Mouse (Mus musculus): ENCODE measurements around the gene Mical2.

The Mical2 gene

DNA sequence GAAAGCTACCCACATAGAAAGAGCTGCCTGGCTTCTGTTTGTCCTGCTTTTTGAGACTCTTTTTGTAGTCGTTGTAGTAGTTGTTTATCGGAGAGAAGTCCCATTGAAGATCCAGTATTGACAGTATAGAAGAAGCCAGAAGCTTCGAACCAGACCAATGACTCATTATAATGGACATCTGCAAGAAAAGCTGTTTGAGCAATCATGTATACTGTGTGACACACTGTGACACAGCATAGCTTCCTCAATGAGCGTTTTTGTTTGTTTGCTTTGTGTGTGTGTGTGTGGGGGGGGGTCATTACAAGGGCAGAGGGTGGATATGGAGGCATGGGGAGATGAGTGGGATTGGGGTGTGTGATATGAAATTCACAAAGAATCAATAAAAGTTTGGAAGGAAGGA, 53.0 kb downstream of the Mical2 start:
- DNase-seq (ENCODE audit: low spot score) = no peak

DNA sequence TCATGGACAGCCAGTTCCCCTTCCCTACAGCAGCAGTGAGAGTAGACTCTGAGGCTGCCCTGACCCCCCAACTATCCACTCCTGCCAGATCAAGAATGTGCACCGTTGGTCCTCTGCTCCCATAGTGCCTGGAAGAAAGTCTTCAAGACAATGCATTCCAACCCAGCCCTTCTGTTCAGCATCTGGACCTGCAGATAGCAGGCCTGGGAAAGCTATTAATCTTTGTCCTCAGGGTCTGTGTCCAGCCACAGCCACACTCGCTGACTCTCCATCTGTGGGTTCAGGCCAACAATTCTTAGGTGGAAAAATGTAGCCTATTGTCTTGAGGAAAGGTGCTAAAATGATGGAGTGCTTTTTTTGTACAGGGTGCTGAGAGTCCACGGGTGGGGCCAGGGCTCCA, 54.8 kb downstream of the Mical2 start:
- no peak for DNase-seq (ENCODE audit: low spot score)

DNA sequence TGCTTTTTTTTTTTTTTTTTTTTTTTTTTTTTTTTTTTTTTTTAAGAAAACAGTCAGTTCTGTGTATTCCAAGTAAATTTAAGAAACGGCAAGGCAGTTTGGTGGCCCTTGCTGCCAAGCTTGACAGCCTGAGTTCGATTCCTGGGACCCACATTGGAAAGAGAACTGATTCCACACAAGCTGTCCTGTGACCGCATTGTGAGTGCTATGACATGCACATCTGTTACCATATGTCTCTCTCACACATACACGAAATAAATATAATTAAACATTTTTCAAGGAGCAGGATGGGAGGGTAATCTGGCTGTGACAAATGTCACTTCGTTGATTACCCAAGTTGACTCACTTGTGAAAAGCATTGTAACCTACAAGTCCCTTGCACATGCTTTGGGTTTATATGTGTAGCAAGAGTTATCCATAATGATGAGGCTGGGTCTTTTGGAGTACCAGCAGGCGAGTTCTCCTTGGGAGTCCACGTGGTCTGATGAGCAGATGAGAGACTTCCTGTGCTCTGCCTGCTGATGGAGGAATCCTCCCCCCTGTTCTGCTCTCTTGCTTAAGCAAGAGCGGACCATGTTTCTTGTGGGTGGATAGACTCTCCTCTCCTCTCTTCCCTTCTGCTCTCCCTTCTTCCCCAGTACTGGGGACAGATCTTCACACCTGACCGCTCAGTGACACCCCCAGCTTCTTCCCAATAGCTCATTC, 58.1 kb downstream of the Mical2 start:
- DNase-seq (ENCODE audit: low spot score) = no peak

DNA sequence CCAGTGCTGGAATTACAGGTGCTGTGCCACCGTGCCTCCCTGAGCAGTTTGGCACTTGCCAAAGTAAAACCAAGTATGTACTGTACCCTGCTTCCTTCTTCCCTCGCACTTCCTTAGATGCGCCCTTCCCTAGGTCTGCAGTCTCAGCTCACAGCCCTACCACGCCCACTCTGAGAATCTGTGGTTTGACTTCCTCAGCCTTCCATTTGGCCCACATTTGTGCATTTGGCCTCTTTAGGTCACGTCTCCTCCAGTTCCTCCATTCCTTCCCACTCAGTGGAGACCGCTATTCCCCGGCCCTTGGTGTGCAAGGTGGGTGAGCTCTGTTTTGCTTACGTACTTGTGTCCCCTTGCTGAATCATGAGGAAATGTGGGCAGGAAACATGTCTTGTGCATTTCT, 59.9 kb downstream of the Mical2 start:
- DNase-seq (ENCODE audit: low spot score) = no peak

DNA sequence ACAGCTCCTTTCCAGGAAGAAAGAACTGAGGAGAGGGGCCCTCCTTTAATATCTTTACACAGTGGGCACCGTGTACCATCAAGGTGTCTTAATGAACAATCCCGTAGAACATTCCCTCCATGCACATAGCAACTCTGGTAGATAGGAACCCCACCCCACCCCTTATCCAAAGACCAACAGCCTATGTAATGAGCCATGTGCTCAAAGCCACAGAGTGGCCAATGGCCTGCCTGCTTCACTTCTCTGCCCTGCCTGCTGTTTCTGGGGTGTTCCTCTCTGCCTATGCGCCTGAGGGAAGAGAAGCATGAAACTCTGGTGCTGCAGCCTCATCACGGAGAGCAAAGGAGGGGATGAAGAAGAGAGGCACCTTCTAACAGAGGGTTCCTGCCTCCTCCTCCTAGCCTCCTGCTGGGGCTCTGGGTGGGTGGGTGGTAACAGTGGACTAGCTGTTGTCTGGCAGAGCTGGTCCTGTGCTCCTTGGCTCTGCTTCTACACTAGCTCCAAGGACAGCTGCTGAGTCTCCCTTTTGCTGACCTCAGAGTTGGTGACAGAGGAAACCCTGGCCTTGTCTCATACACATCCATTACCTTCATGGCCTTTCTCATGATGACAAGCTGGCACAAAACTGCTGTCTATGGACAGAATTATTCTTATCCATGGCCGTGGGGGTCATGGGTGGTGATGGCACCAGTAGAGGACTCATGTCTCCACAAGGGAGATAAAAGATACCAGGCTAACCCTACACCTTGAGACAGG, 62.9 kb downstream of the Mical2 start:
- no peak for DNase-seq (ENCODE audit: low spot score)

DNA sequence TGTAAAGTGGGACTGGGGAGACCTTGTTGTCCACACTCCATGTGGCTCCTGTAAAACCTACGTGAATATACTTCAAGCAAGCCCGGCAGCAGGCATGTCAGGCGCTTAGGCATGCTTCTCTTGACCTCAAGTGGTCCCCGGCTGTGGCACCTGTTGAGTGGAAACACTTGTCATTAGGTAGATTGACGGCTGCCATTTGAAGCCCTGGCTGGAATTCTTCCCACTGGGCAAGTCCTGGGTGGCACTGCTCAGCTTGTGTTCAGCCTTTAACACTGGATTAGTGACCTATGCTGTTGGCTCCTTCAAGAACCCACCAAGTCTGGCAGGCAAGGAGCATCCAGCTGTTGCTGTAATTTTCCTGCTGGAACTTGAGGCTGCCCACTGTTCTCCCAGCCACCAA, 63.9 kb downstream of the Mical2 start:
- no peak for DNase-seq (ENCODE audit: low spot score)

DNA sequence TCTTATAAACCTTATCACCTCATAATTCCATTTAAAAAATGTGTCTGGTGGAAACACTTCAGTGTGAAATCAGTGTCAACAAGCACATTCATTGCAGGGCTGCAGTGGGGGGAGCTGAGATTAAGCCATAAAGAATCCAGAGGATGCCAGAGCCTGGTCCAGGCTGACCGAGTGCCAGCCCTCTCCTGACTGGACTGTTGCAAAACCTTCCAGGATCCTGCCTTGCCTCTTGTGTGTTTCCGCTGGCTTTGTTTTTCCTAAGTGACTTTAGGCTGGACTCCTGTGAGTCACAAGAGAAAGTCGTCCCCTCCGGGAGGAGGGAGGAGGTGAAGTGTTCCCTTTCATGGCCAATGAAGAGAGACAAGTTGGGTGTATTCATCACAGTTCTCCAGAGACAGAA, 64.3 kb downstream of the Mical2 start:
- DNase-seq (ENCODE audit: low spot score) = no peak

DNA sequence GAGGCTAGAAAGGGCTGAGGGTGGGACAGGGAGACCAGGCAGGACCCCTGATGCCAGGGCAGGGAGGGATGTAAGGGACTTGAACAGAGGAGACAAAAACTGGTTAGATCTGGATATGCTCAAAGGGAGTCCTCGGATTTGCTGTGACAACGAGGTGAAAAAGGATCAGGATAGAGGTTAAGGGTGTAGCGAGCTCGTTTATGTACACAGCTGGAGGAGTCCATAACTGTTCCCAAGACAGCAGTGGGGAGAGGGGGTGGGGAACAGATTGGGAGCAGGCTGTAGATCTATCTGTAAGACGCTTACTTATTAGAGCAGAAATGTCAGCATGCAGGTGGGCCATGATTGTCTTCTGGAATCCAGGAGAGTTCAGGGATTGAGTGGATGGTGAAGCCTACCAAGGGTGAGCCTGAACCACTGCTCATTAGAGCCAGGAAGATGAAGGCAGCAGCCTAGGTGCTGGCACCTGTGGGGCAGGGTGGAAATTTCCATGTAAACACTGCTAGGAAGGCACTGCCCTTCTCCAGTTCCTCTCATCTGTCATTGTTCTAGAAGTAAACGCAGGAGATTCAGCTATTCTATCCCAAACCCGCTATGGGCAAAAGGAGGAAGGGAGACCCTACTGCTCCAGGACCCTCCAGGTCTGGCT, 67.9 kb downstream of the Mical2 start:
- no peak for DNase-seq (ENCODE audit: low spot score)

DNA sequence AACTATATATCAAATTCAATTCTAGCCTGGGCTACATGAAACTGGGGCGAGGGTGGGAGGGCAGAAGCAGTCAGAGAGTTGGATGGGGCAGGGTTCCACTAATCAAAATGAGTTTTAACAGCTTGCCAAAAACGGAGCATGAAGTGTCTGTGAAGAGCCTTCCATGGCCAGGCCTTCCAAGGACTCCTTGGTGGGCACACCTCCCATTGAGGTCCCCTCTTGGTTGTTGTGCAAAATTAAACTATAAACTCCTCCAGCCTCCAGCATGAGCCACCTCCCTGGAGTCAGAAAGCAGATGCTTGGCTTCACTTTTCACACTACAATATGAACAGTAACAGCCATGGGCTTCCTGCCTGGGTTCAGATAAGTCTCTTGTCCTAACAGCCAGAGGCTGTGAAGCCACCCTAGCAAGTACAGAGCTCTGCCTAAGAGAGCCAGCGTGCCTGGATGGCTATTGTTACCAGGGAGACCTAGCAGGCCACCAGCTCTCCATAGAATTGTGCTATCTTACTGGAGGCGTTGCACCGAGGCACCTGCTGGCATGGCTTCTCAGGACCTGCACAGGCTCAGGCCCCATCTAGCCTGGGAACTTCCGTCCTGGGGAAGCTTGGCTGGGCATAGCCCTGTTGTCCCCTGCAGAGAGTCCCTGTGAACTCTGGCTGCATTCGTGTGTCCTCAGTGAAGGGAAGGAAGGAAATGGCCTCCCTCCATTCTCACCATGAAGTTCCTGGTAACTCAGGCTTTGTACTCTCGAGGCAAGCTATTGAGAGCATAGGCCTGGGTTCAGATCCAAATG, 70.0 kb downstream of the Mical2 start:
- DNase-seq (ENCODE audit: low spot score) = no peak

DNA sequence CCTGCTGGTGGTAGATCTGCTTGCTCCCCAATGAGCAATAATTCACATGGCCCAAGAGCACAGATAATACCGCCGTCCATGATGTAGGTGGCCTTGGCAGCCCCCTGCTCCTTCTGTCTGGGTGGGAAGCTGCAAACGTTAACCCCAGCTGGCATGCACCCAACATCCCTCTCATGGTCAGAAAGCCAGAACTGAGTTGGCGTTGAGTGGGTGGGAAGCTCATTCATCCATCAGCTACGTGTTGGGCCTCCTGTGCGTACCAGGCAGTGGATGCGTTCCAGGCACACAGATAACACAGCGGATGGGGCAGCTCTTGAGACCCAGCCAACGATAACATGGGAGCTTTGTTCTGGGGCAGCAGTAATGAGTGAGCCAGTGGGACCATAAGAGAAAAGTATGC, 72.4 kb downstream of the Mical2 start:
- DNase-seq (ENCODE audit: low spot score) = no peak

DNA sequence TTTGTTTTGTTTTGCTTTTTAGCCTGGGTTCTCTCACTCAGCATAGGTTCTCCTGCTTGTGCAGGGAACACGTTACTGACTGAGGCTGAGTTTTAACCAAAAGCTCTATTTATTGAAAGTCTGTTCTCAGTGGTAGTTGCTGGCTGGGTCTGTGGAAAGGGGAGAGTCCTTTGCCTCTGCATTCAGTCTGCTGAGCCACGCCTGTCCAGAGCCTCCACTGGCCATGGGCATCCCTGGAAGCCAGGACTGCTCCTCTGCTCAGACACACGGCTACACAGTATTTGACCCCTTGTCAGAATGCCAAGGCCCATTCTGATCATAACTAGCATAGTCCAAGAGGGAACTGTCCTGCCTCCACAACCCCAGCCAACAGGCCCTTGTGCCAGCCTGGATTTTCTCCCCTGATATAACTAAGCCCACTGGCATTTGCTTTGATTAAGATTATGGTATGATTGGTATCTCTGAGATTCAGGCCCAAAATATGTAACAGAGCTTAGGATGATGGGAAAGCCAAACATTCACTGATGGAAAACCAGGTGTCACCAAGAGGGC, 73.3 kb downstream of the Mical2 start:
- DNase-seq (ENCODE audit: low spot score) = no peak

DNA sequence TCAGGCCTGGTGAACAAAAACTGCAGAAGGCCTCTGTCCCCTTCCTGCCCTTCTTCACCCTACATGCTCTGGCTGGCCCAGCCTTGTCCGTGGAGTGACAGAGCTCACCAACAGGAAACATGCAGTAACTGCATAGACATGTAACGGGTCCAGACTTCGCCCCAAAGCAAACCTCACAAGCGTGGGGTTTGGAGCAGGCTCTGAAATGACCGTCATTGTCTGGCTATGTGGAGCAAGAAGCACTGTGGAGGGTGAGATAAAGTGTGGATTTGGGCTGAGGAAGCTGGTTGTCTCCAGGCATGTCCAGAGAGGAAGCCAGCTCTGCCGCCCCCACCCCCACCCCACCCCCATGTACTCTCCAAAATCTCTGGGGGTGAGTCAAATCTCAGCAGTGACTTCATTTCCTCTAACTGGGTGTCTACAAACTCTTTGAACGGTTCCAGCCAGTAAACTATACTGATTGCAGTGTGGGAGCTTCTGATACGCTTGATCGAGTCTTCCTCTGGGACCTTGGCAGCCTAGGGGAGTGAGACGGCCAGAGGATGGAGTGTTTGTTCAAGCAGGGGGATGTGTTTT, 74.0 kb downstream of the Mical2 start:
- no peak for DNase-seq (ENCODE audit: low spot score)

DNA sequence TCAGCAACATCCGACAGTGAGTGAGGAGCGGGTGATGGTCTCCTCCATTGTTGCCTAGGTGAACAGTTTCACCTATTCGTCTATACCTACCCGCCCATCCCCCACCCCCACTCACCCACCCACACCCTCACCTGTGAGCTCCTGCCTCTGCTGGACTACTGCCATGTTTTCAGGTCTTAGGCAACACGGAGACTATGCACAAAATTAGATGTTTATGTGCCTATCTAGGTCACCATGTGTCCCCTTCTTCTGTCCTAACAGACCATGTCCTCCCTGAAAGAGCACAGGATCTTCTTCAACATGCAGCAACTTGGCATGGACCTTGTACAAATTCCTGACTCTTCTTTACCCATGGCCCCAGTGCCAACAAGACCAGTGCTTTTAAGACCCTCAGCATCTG, 74.5 kb downstream of the Mical2 start:
- DNase-seq (ENCODE audit: low spot score) = no peak

DNA sequence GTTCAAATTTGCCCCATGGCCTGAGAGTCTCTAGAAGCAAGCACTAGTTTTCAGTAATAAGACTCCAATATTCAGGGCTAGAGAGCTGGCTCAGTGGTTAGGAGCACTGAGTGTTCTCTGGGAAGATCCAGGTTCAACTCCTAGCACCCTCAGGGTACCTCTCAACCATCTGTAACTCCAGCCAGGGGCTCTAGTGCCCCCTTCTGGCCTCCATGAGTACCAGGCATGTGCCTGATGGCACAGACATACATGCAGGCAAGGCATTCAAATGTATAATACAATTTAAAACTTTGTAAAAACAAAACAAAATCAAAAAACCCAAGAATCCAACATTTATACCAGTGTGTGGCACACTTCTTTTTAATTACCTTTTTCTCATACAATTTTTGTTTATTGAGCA, 75.4 kb downstream of the Mical2 start:
- DNase-seq (ENCODE audit: low spot score) = no peak

DNA sequence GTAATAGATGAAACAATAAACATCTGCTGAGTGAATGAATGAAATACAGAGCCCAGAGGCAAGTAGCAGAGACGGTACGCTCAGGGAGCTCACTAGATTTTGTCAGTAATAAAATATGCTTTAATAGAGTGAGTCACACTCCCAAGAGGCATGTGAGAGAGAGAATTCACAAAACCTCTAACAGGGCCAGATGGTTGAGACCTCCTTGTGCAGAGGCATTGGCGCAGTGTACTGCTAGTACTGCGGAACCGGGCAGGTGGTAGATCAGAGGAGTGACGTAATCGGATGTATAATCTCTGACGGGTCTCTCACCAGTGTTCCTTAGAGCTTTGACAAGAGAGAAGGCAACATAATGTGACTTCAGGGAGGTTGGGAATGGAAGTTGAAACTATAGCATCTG, 78.7 kb downstream of the Mical2 start:
- DNase-seq (ENCODE audit: low spot score) = no peak

DNA sequence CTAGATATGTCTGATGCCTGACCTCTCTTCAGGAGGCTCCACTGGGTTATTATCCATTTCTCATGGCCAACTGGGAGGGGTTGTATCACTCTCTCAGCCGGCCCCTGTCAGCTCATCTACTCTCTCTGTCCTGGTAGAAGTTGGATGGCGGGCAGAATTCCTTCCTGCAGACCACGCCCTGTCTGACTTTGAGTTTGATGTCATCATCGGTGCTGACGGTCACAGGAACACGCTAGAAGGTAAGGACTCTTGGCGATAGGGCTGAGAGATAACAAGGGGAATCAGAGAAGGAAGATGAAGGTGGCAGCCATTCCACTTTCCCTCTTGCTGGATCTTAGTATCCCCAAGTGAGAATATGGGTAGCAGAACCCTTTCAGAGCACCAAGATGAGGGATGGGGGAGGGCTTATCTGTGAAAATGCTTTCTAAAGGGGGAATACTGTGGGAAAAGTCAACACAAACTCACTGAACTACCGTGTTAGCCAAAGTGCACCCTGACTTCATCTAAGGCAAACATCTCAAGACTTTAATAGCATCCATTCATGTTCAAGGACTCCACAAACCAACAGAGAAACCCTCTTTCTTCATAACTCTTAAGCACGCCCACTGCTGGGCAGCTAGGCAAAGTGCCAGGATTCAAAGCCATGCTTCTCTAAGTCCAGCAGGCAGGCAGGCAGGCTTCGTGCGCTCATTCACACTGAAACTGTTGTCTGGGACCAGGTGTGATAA, 83.8 kb downstream of the Mical2 start:
- DNase-seq (ENCODE audit: low spot score) = no peak

DNA sequence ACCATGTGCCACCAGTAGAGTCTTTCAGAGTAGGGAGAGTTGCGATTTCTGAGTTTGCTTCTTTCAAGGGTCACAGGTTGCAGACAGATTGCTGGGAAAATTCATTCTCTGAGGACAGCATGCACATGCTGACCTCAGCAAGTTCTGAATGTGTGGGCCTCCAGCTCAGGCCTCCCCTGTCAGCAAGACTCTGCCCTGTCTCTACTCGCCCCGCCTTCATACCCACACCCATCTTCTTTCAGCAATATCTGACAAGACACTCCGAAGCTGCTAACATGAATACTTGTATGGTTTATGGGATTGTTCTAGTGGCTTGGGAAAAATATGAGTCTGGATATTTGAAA, 84.3 kb downstream of the Mical2 start:
- no peak for DNase-seq (ENCODE audit: low spot score)

DNA sequence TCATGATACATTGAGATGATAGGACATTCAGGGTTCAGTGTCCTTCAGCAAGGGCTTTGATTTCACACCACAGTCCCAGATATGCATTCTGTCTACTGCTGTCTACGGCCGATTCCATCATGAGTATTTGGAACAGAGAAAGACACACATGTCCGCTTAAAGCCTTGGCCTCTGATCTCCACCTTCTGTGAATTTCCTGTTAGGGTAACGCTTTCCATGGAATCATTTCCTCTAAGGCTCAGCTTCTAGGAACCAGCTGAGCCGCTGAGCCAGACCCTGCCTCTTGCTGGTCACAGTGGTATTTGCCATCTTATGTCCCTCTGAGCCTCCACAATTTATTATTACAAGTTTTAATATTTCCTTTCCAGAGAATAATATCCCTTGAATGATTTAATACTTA, 87.6 kb downstream of the Mical2 start:
- DNase-seq (ENCODE audit: low spot score) = no peak

DNA sequence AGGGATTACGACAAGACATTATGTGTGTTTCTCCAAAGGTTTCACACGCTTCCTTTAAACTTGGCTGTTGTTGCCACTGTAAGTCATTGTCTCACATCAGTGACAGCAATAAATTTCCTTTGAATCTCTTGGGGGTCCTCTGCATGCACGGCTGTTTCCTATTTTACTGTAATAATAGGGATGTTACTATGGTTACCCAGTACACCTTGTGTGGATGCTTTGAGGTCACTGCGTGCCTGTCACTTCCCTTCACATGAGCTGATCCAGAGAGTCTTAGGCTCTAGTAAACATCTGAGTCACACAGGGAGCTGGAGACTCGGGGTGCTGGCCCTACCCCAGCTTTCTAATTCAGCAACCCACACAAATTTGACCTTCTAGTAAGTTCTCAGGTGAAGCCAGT, 88.0 kb downstream of the Mical2 start:
- no peak for DNase-seq (ENCODE audit: low spot score)

DNA sequence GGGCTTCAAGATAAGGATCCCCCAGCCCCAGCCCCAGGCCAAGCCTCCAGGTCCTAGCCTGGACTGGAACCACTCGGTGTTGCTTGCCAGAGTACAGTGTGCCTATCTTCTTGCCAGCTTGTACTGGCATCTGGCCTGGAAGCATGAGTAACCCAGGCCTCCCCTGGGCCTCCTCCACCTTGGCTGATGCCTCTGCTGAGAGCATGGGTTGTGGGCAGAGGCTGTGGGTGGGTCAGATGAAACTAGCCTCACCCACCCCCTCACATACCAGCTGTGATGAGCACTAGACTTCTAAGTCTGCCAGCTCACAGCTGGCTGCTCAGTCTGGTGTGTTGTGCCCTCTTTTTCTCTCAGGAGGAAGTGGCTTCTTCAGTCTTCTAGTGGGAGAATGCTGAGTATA, 90.6 kb downstream of the Mical2 start:
- DNase-seq (ENCODE audit: low spot score) = no peak

DNA sequence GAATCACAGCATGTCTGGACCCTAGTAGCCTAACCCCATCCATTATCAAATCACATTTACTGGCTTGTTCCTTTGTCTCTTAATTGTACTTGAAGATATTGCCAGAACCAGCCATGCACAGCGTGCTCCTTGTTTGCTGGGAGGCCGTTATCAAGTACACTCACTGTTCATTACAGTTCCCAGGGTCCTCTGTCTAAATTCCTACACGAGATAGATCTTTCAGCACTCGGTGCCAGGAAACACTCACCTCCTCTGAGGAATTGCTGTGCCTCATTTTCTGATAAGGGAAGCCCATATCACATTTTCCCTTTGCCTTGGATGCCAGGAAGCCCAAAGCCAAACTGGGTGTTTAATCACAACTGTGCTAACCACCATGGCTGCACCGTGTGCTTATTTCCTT, 91.8 kb downstream of the Mical2 start:
- no peak for DNase-seq (ENCODE audit: low spot score)

All from retina, embryonic 14.5 days (tissue).